Mouse (Mus musculus): Measurements from ENCODE around the gene Slc25a10.

DNA sequence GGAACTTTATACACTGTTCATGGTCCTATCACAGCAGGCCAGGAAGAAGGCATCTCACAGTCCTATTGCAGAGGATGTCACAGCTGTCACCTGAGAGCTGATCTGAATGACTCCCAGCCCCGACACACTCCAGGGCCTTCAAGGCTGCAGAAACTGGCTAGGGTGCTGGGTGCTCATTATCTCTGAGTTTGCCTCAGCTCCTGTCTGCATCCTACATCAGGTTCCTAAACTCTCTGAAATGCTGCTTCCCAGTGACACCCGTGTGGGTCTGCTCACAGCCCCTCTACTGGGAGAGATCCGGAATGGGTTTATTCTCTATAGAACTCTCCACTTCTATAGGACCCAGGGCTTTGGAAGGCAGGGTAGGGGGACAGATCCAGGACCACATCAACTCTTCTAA is 56.6 kb downstream of the Slc25a10 start:
- TF ChIP-seq GATA1 (IDR thresholded peaks at IDR 0.05; ENCODE audit: borderline replicate concordance, low read length): no peak
- no peak for TF ChIP-seq FLI1 (IDR thresholded peaks at IDR 0.05; ENCODE audit: low read length)
